Mouse (Mus musculus): Measurements from ENCODE around the gene Negr1.

DNA sequence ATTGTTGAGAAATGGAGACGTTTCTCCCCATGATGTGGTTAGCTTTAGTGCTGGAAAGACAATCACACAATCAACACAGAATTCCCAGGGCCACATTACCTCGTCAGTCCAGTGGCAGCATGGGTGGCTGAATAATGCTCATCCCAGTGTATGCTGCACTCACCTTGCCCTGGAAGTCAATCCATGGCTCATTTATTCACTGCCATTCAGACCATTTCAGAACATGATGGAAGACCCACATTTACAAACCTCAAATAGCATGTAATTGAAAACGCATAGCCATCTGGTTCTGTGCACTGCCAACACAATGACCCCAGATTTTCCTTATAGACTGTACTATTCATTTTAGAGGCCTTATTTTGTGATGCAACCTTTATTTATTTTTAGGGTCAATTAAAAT, 203.4 kb downstream of the Negr1 start:
- TF ChIP-seq POLR2A (IDR thresholded peaks at IDR 0.05; ENCODE audit: insufficient read depth, low read depth, low read length): no peak
- TF ChIP-seq CTCF (IDR thresholded peaks at IDR 0.05): no peak

Measured in heart, adult 2 months (tissue).